Mouse (Mus musculus): Measurements from ENCODE around the gene Exosc10.

- TF ChIP-seq TCF12 (IDR thresholded peaks at IDR 0.05; ENCODE audit: insufficient read depth, poor library complexity, severe bottlenecking) (no peak), MAX (IDR thresholded peaks at IDR 0.05; ENCODE audit: low read depth) (no peak), E2F4 (IDR thresholded peaks at IDR 0.05; ENCODE audit: insufficient read depth) (no peak), USF1 (IDR thresholded peaks at IDR 0.05; ENCODE audit: low read depth) (no peak), POLR2AphosphoS2 (IDR thresholded peaks at IDR 0.05; ENCODE audit: insufficient read length, low read depth) (no peak), POLR2A (IDR thresholded peaks at IDR 0.05; ENCODE audit: insufficient read length, low read depth) (no peak), MYOD1 (IDR thresholded peaks at IDR 0.05; ENCODE audit: control insufficient read depth in 1 of 3, insufficient read length in 2 of 3, low read depth in 2 of 3) (no peak), SRF (IDR thresholded peaks at IDR 0.05; ENCODE audit: control insufficient read depth, insufficient read length, low read depth) (no peak), TCF3 (IDR thresholded peaks at IDR 0.05; ENCODE audit: insufficient read length, low read depth) (no peak), CEBPB (IDR thresholded peaks at IDR 0.05; ENCODE audit: insufficient read depth, poor library complexity, severe bottlenecking) (no peak), REST (IDR thresholded peaks at IDR 0.05; ENCODE audit: insufficient read depth, insufficient read length) (no peak)
Observed at GRCm38 (mm10) chr4:148562676-148563075, 4.4 kb downstream of the Exosc10 start.

Data from myocyte (in vitro differentiated cells).